ENCODE assay signal across 8 mouse cellular contexts in genomic region chr5:129063037-129063791, GRCm38 (mm10). TPM values are rescaled to one million over a fixed set of nuclear protein-coding genes. Genes with fewer than 3 reads are reported as not detected.
DNase-seq lines count a peak whose midpoint lies in the region; ATAC-seq and TF ChIP-seq lines count a peak whose summit lies in the region.

No protein-coding gene starts in this region.

- ATAC-seq in embryonic facial prominence, embryonic 15.5 days (ENCODE audit: insufficient number of reproducible peaks, low FRiP score, low TSS enrichment, low read depth) = no peak
- ATAC-seq in heart, embryonic 11.5 days (replicated peaks; ENCODE audit: insufficient number of reproducible peaks, low FRiP score, low TSS enrichment) = no peak
- 0 out of 2 replicates have a peak, but pooled peaks have one; percentile 15 for ATAC-seq in kidney, embryonic 15.5 days (replicated peaks; ENCODE audit: low FRiP score)
- no peak for ATAC-seq in liver, embryonic 13.5 days (ENCODE audit: low read depth)
- ATAC-seq in neural tube, embryonic 12.5 days (ENCODE audit: low FRiP score, low read depth) = peak; percentile 37; the same call in 1 of the 2 replicates
- peak; percentile 30; the same call in 1 of the 2 replicates for ATAC-seq in stomach, postnatal 0 days (ENCODE audit: low FRiP score, low TSS enrichment)

- peak overlapping the region; percentile 25 for H3K4me3 ChIP-seq in embryonic facial prominence, embryonic 15.5 days (replicated peaks)
- no peak overlapping the region for H3K4me3 ChIP-seq in heart, embryonic 11.5 days (ENCODE audit: low read depth, low read length)
- H3K4me3 ChIP-seq in kidney, embryonic 15.5 days (replicated peaks) = peak overlapping the region; percentile 30
- no peak overlapping the region for H3K4me3 ChIP-seq in liver, embryonic 13.5 days (replicated peaks)
- no peak overlapping the region; the same call in 1 of the 2 replicates for H3K4me3 ChIP-seq in neural tube, embryonic 12.5 days
- H3K4me3 ChIP-seq in stomach, postnatal 0 days (ENCODE audit: low read depth, low read length) = peak overlapping the region; percentile 8; the same call in 1 of the 2 replicates

- WGBS in embryonic facial prominence, embryonic 15.5 days = 10% methylated on average over 21 of the region's 21 CpGs
- WGBS in heart, embryonic 11.5 days (ENCODE audit: insufficient replicate concordance) = 14% methylated on average over 21 of the region's 21 CpGs
- 11% methylated on average over 21 of the region's 21 CpGs for WGBS in kidney, embryonic 15.5 days
- 9% methylated on average over 21 of the region's 21 CpGs for WGBS in liver, embryonic 13.5 days (ENCODE audit: insufficient replicate concordance)
- WGBS in neural tube, embryonic 12.5 days = 13% methylated on average over 21 of the region's 21 CpGs
- 6% methylated on average over 21 of the region's 21 CpGs for WGBS in stomach, postnatal 0 days

- H3K9me3 ChIP-seq in embryonic facial prominence, embryonic 15.5 days (replicated peaks) = no peaks in the 10 kb centered on the region
- no peaks in the 10 kb centered on the region for H3K9me3 ChIP-seq in heart, embryonic 11.5 days (replicated peaks; ENCODE audit: control insufficient read depth, low read length)
- H3K9me3 ChIP-seq in kidney, embryonic 15.5 days (replicated peaks) = no peaks in the 10 kb centered on the region
- no peaks in the 10 kb centered on the region for H3K9me3 ChIP-seq in liver, embryonic 13.5 days (replicated peaks)
- H3K9me3 ChIP-seq in neural tube, embryonic 12.5 days = no peaks in the 10 kb centered on the region
- H3K9me3 ChIP-seq in stomach, postnatal 0 days (ENCODE audit: control insufficient read depth, low read length) = no peaks in the 10 kb centered on the region

- TF ChIP-seq EP300 in stomach, postnatal 0 days (optimal IDR thresholded peaks at IDR 0.05) = no peak

- no peak overlapping the region for H3K27ac ChIP-seq in embryonic facial prominence, embryonic 15.5 days (replicated peaks)
- no peak overlapping the region for H3K27ac ChIP-seq in heart, embryonic 11.5 days (ENCODE audit: low read depth, low read length)
- H3K27ac ChIP-seq in kidney, embryonic 15.5 days = no peak overlapping the region
- no peak overlapping the region for H3K27ac ChIP-seq in liver, embryonic 13.5 days
- no peak overlapping the region for H3K27ac ChIP-seq in neural tube, embryonic 12.5 days
- no peak overlapping the region for H3K27ac ChIP-seq in stomach, postnatal 0 days (replicated peaks)

- peak; percentile 91 for DNase-seq in B cell, adult 2 months
- DNase-seq in adrenal gland, postnatal 4 days (ENCODE audit: low spot score in 2 of 2) = peak; percentile 50 to 60
- DNase-seq in liver, embryonic 13.5 days = peak; percentile 44
- DNase-seq in stomach, postnatal 0 days (ENCODE audit: low spot score) = peak; percentile 79

- H3K36me3 ChIP-seq in embryonic facial prominence, embryonic 15.5 days = no peaks in the 10 kb centered on the region
- no peaks in the 10 kb centered on the region for H3K36me3 ChIP-seq in heart, embryonic 11.5 days (ENCODE audit: control insufficient read depth, insufficient read depth, low read length)
- H3K36me3 ChIP-seq in kidney, embryonic 15.5 days = no peaks in the 10 kb centered on the region
- no peaks in the 10 kb centered on the region for H3K36me3 ChIP-seq in liver, embryonic 13.5 days
- H3K36me3 ChIP-seq in neural tube, embryonic 12.5 days = no peaks in the 10 kb centered on the region
- H3K36me3 ChIP-seq in stomach, postnatal 0 days (ENCODE audit: control insufficient read depth, insufficient read depth, low read length) = no peaks in the 10 kb centered on the region

- TF ChIP-seq CTCF in stomach, postnatal 0 days (IDR thresholded peaks at IDR 0.05; ENCODE audit: low read depth) = peak; percentile 87

- no peaks in the 10 kb centered on the region for H3K27me3 ChIP-seq in embryonic facial prominence, embryonic 15.5 days
- peaks cover 12% of the 10 kb centered on the region; the same call in 1 of the 2 replicates for H3K27me3 ChIP-seq in heart, embryonic 11.5 days (ENCODE audit: control insufficient read depth, insufficient read depth, low read length)
- peaks cover 36% of the 10 kb centered on the region for H3K27me3 ChIP-seq in kidney, embryonic 15.5 days
- H3K27me3 ChIP-seq in liver, embryonic 13.5 days = peaks cover 19% of the 10 kb centered on the region
- peaks cover 5% of the 10 kb centered on the region; the same call in 1 of the 2 replicates for H3K27me3 ChIP-seq in neural tube, embryonic 12.5 days (replicated peaks)
- no peaks in the 10 kb centered on the region for H3K27me3 ChIP-seq in stomach, postnatal 0 days (ENCODE audit: control insufficient read depth, insufficient read depth, low read length)

- H3K4me2 ChIP-seq in embryonic facial prominence, embryonic 15.5 days (replicated peaks) = peak overlapping the region; percentile 48
- peak overlapping the region; percentile 49 for H3K4me2 ChIP-seq in heart, embryonic 11.5 days
- H3K4me2 ChIP-seq in kidney, embryonic 15.5 days = peak overlapping the region; percentile 55
- H3K4me2 ChIP-seq in liver, embryonic 13.5 days = no peak overlapping the region
- peak overlapping the region; percentile 54 for H3K4me2 ChIP-seq in neural tube, embryonic 12.5 days (replicated peaks)
- H3K4me2 ChIP-seq in stomach, postnatal 0 days (replicated peaks; ENCODE audit: low read depth) = peak overlapping the region; percentile 31

- H3K4me1 ChIP-seq in embryonic facial prominence, embryonic 15.5 days = peaks cover 10% of the 10 kb centered on the region
- H3K4me1 ChIP-seq in heart, embryonic 11.5 days (ENCODE audit: control insufficient read depth, insufficient read depth, low read length) = no peaks in the 10 kb centered on the region
- peaks cover 32% of the 10 kb centered on the region for H3K4me1 ChIP-seq in kidney, embryonic 15.5 days
- H3K4me1 ChIP-seq in liver, embryonic 13.5 days (replicated peaks) = no peaks in the 10 kb centered on the region
- H3K4me1 ChIP-seq in neural tube, embryonic 12.5 days = peaks cover 5% of the 10 kb centered on the region; the same call in 1 of the 2 replicates
- H3K4me1 ChIP-seq in stomach, postnatal 0 days (replicated peaks; ENCODE audit: control insufficient read depth, insufficient read depth) = no peaks in the 10 kb centered on the region

- no peak overlapping the region for H3K9ac ChIP-seq in embryonic facial prominence, embryonic 15.5 days
- no peak overlapping the region for H3K9ac ChIP-seq in heart, embryonic 11.5 days (ENCODE audit: low read depth, low read length)
- no peak overlapping the region for H3K9ac ChIP-seq in kidney, embryonic 15.5 days
- no peak overlapping the region for H3K9ac ChIP-seq in liver, embryonic 13.5 days
- no peak overlapping the region for H3K9ac ChIP-seq in neural tube, embryonic 12.5 days
- H3K9ac ChIP-seq in stomach, postnatal 0 days (ENCODE audit: low read length) = 0 out of 2 replicates have a peak overlapping the region, but pooled peaks have one; percentile 27

RNA-seq across cellular contexts. Expression of gene Adgrd1, which starts 33.3 kb away (rescaled TPM):
- total RNA-seq in adrenal gland, postnatal 4 days (2021) = 1 to 10 TPM; 7.1 to 8.5 TPM
- polyA plus RNA-seq in embryonic facial prominence, embryonic 15.5 days (2015; fragmentation: Nextera tagmentation; extraction: Ambion mirVana) = 2.8 and 3.4 TPM in 2 replicates
- polyA plus RNA-seq in heart, embryonic 11.5 days (2014; fragmentation: Nextera tagmentation; extraction: Ambion mirVana) = 0.23 and 0.31 TPM in 2 replicates
- polyA plus RNA-seq in kidney, embryonic 15.5 days (2015; fragmentation: Nextera tagmentation; extraction: Ambion mirVana) = 1.4 and 1.8 TPM in 2 replicates
- 0.02 TPM in 2 replicates for polyA plus RNA-seq in liver, embryonic 13.5 days (2015; fragmentation: Nextera tagmentation; extraction: Ambion mirVana)
- 0.06 and 0.08 TPM in 2 replicates for polyA plus RNA-seq in neural tube, embryonic 12.5 days (2016; fragmentation: Nextera tagmentation; extraction: Ambion mirVana)
- 3.1 and 3.7 TPM in 2 replicates for polyA plus RNA-seq in stomach, postnatal 0 days (2015; fragmentation: Nextera tagmentation; extraction: Ambion mirVana)

RNA-seq across cellular contexts. Expression of gene Ran, which starts 43.3 kb away (rescaled TPM):
- total RNA-seq in adrenal gland, postnatal 4 days (2021) = 100 to 1,000 TPM; 218 to 237 TPM
- 437 and 441 TPM in 2 replicates for polyA plus RNA-seq in embryonic facial prominence, embryonic 15.5 days (2015; fragmentation: Nextera tagmentation; extraction: Ambion mirVana)
- polyA plus RNA-seq in heart, embryonic 11.5 days (2014; fragmentation: Nextera tagmentation; extraction: Ambion mirVana) = 499 and 500 TPM in 2 replicates
- 657 and 728 TPM in 2 replicates for polyA plus RNA-seq in kidney, embryonic 15.5 days (2015; fragmentation: Nextera tagmentation; extraction: Ambion mirVana)
- polyA plus RNA-seq in liver, embryonic 13.5 days (2015; fragmentation: Nextera tagmentation; extraction: Ambion mirVana) = 634 and 723 TPM in 2 replicates
- polyA plus RNA-seq in neural tube, embryonic 12.5 days (2016; fragmentation: Nextera tagmentation; extraction: Ambion mirVana) = 578 and 608 TPM in 2 replicates
- 226 and 257 TPM in 2 replicates for polyA plus RNA-seq in stomach, postnatal 0 days (2015; fragmentation: Nextera tagmentation; extraction: Ambion mirVana)

RNA-seq across cellular contexts. Expression of gene Stx2, which starts 54.8 kb away (rescaled TPM):
- total RNA-seq in adrenal gland, postnatal 4 days (2021) = 10 to 100 TPM; 41.1 to 48.5 TPM
- 32.7 and 34.9 TPM in 2 replicates for polyA plus RNA-seq in embryonic facial prominence, embryonic 15.5 days (2015; fragmentation: Nextera tagmentation; extraction: Ambion mirVana)
- polyA plus RNA-seq in heart, embryonic 11.5 days (2014; fragmentation: Nextera tagmentation; extraction: Ambion mirVana) = 23.1 and 24.2 TPM in 2 replicates
- 35.0 and 36.6 TPM in 2 replicates for polyA plus RNA-seq in kidney, embryonic 15.5 days (2015; fragmentation: Nextera tagmentation; extraction: Ambion mirVana)
- polyA plus RNA-seq in liver, embryonic 13.5 days (2015; fragmentation: Nextera tagmentation; extraction: Ambion mirVana) = 78.6 and 94.8 TPM in 2 replicates
- 29.9 and 37.0 TPM in 2 replicates for polyA plus RNA-seq in neural tube, embryonic 12.5 days (2016; fragmentation: Nextera tagmentation; extraction: Ambion mirVana)
- 10.4 and 10.9 TPM in 2 replicates for polyA plus RNA-seq in stomach, postnatal 0 days (2015; fragmentation: Nextera tagmentation; extraction: Ambion mirVana)

Comparison
In these comparisons a context has a peak if more than half of its experiments do, and no peak if none do; other contexts are left out.
1. ATAC-seq: peak in kidney, embryonic 15.5 days (single experiment), neural tube, embryonic 12.5 days (single experiment) and stomach, postnatal 0 days (single experiment); none in embryonic facial prominence, embryonic 15.5 days (single experiment), heart, embryonic 11.5 days (single experiment) and liver, embryonic 13.5 days (single experiment).
2. H3K4me3 ChIP-seq: peak in embryonic facial prominence, embryonic 15.5 days (single experiment), kidney, embryonic 15.5 days (single experiment) and stomach, postnatal 0 days (single experiment); none in heart, embryonic 11.5 days (single experiment), liver, embryonic 13.5 days (single experiment) and neural tube, embryonic 12.5 days (single experiment).
3. Peak in every context shown above with its lines, with median percentiles within 50 percentile points of each other: DNase-seq.